In the genomic region with DNA sequence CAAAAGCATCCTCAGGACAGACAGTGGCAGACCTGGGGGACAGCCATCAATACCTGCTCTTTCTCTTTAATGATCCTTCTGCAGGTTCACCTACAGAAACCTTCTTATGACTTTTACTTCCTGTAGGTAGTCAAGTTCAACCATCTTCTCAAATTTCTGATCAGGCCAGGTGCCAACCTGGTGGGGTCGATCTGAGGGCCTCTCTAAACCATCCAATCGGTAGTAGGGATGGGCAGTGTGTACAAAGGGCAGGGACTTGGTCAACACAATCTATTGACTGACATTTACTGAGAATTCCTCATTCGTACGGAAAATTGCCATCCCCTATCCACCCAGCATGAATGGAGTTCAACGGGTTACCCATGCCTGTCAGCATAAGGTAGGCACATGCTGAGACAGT, we compare ENCODE assay signal across 19 mouse cellular contexts.
DNase-seq lines count a peak whose midpoint lies in the region; ATAC-seq and TF ChIP-seq lines count a peak whose summit lies in the region.
"Had no signal": no experiment of that assay in that cellular context is flagged by ENCODE, and none has a peak within 500 bp of the region (broad histone marks: within the 10 kb centered on the region; RNA-seq: fewer than 3 reads in every experiment).

No protein-coding gene starts in this region.

- H3K9me3 ChIP-seq in liver, embryonic 11.5 days (ENCODE audit: control insufficient read depth, low read length), result peaks cover 3% of the 10 kb centered on the region; the same call in 1 of the 2 replicates
- H3K9me3 ChIP-seq in CH12.LX (replicated peaks; ENCODE audit: low read length), result no peaks in the 10 kb centered on the region

- H3K4me2 ChIP-seq in liver, embryonic 11.5 days, result no peak overlapping the region
- no peak overlapping the region for H3K4me2 ChIP-seq in CH12.LX (ENCODE audit: insufficient read depth, low read depth, poor library complexity, severe bottlenecking)
- H3K4me2 ChIP-seq: heart, embryonic 13.5 days; midbrain, embryonic 11.5 days had no signal

- in situ Hi-C loops in CH12.LX (cut with MboI; ENCODE audit: low pct_ligation_motif_present, low pct_unique_long_range_greater_than_20kb, low sequenced_read_pairs), result no loop called here

- H3K4me1 ChIP-seq in liver, adult 2 months (ENCODE audit: control insufficient read depth, insufficient read depth, low read length), result no peaks in the 10 kb centered on the region
- H3K4me1 ChIP-seq in liver, embryonic 11.5 days (replicated peaks; ENCODE audit: control insufficient read depth, insufficient read depth, low read length), result no peaks in the 10 kb centered on the region
- no peaks in the 10 kb centered on the region for H3K4me1 ChIP-seq in CH12.LX (ENCODE audit: control insufficient read depth in 1 of 2, insufficient read depth in 2 of 2)
- H3K4me1 ChIP-seq: embryonic facial prominence, embryonic 10.5 days; heart, embryonic 13.5 days; hindbrain, embryonic 10.5 days had no signal

- no peak for TF ChIP-seq EP300 in CH12.LX (IDR thresholded peaks at IDR 0.05; ENCODE audit: low read length)

- dilution Hi-C loops in CH12.LX (cut with MboI; ENCODE audit: extremely low pct_ligation_motif_present, extremely low pct_unique_long_range_greater_than_20kb, low sequenced_read_pairs), result no loop called here

- TF ChIP-seq CTCF in liver, adult 2 months (IDR thresholded peaks at IDR 0.05; ENCODE audit: low read depth, low read length), result no peak
- no peak for TF ChIP-seq CTCF in CH12.LX (conservative IDR thresholded peaks at IDR 0.05 in 1 of 2, IDR thresholded peaks at IDR 0.05 in 1 of 2; ENCODE audit: low read depth in 2 of 2, low read length in 2 of 2)
- no peak for TF ChIP-seq CTCF in brain, embryonic 14.5 days (IDR thresholded peaks at IDR 0.05; ENCODE audit: borderline replicate concordance, extremely low read depth, insufficient read depth, insufficient read length)

- no peaks in the 10 kb centered on the region for H3K27me3 ChIP-seq in liver, adult 2 months (ENCODE audit: control insufficient read depth, insufficient read depth, low read length)
- no peaks in the 10 kb centered on the region for H3K27me3 ChIP-seq in liver, embryonic 11.5 days (replicated peaks; ENCODE audit: control insufficient read depth, insufficient read depth, low read length)
- no peaks in the 10 kb centered on the region for H3K27me3 ChIP-seq in CH12.LX (replicated peaks)
- H3K27me3 ChIP-seq: heart, embryonic 13.5 days had no signal

- H3K9ac ChIP-seq in liver, adult 2 months (ENCODE audit: low read depth, low read length), result no peak overlapping the region
- H3K9ac ChIP-seq in liver, embryonic 11.5 days (ENCODE audit: low read depth, low read length), result no peak overlapping the region
- H3K9ac ChIP-seq in CH12.LX (ENCODE audit: insufficient read depth, low read depth), result no peak overlapping the region
- H3K9ac ChIP-seq: heart, embryonic 13.5 days had no signal

- H3K79me2 ChIP-seq in liver, adult 2 months (ENCODE audit: control insufficient read depth, insufficient read depth, low read length), result no peaks in the 10 kb centered on the region
- H3K79me2 ChIP-seq in CH12.LX (replicated peaks; ENCODE audit: control insufficient read depth, extremely low read depth, insufficient read depth, poor library complexity, severe bottlenecking), result no peaks in the 10 kb centered on the region

- DNase-seq in liver, adult 2 months (ENCODE audit: extremely low read depth, low read depth, low spot score), result peak; percentile 33
- no peak for DNase-seq in liver, embryonic 11.5 days (ENCODE audit: low spot score)
- DNase-seq in CH12.LX (ENCODE audit: extremely low read depth), result peak; percentile 48
- DNase-seq in brain, embryonic 14.5 days (ENCODE audit: low read depth), result peak; percentile 28
- peak; percentile 10 for DNase-seq in large intestine, adult 2 months (ENCODE audit: low read depth, low spot score)
- DNase-seq in frontal cortex, postnatal 25 days (ENCODE audit: low spot score in 2 of 2), result no peak
- no peak for DNase-seq in ovary, adult 18-20 months (ENCODE audit: low spot score)
- DNase-seq: adrenal gland, adult 2 months; cerebellum, postnatal 14 days; kidney, postnatal 25 days; liver; lung, postnatal 10 days; right cerebral cortex, postnatal 4 days had no signal

- ATAC-seq in liver, embryonic 11.5 days (replicated peaks; ENCODE audit: low FRiP score), result no peak
- no peak for ATAC-seq in erythroid progenitor cell, adult 5-6 weeks (replicated peaks; ENCODE audit: low FRiP score, poor library complexity, severe bottlenecking)
- ATAC-seq: intestine, embryonic 16.5 days had no signal

- H3K4me3 ChIP-seq in liver, adult 2 months (ENCODE audit: insufficient read depth, low read depth, low read length), result no peak overlapping the region
- H3K4me3 ChIP-seq in liver, embryonic 11.5 days (ENCODE audit: low read depth, low read length), result no peak overlapping the region
- H3K4me3 ChIP-seq in CH12.LX (replicated peaks in 1 of 3; ENCODE audit: low read depth in 2 of 3, low read length in 2 of 3, poor library complexity in 1 of 3), result no peak overlapping the region
- H3K4me3 ChIP-seq: embryonic facial prominence, embryonic 10.5 days; heart, embryonic 13.5 days; hindbrain, embryonic 10.5 days had no signal

- no peak for TF ChIP-seq RAD21 in CH12.LX (IDR thresholded peaks at IDR 0.05; ENCODE audit: low read depth, low read length)

- WGBS in liver, adult 2 months, result 58% methylated on average over 5 of the region's 5 CpGs
- WGBS in liver, embryonic 11.5 days, result 66% methylated on average over 5 of the region's 5 CpGs
- WGBS in large intestine, adult 2 months, result 49% methylated on average over 5 of the region's 5 CpGs

- no peak overlapping the region for H3K27ac ChIP-seq in liver, adult 2 months (replicated peaks; ENCODE audit: insufficient read depth, low read depth, low read length)
- no peak overlapping the region for H3K27ac ChIP-seq in liver, embryonic 11.5 days (ENCODE audit: low read depth, low read length)
- no peak overlapping the region for H3K27ac ChIP-seq in CH12.LX (ENCODE audit: insufficient read depth, low read depth)
- H3K27ac ChIP-seq: embryonic facial prominence, embryonic 10.5 days; heart, embryonic 13.5 days; hindbrain, embryonic 10.5 days had no signal

- TF ChIP-seq POLR2A in liver, adult 2 months (IDR thresholded peaks at IDR 0.05; ENCODE audit: extremely low read depth, insufficient read depth, low read length), result no peak
- no peak for TF ChIP-seq POLR2A in CH12.LX (IDR thresholded peaks at IDR 0.05; ENCODE audit: low read depth, low read length)
- TF ChIP-seq POLR2A in brain, embryonic 14.5 days (IDR thresholded peaks at IDR 0.05; ENCODE audit: borderline replicate concordance, extremely low read depth, insufficient read depth, insufficient read length, poor library complexity, severe bottlenecking), result no peak

- no peaks in the 10 kb centered on the region for H3K36me3 ChIP-seq in liver, adult 2 months (ENCODE audit: control insufficient read depth, insufficient read depth, low read length)
- H3K36me3 ChIP-seq in liver, embryonic 11.5 days (ENCODE audit: control insufficient read depth, insufficient read depth, low read length), result no peaks in the 10 kb centered on the region
- no peaks in the 10 kb centered on the region for H3K36me3 ChIP-seq in CH12.LX (replicated peaks in 1 of 2; ENCODE audit: control insufficient read depth in 1 of 2, insufficient read depth in 1 of 2, low read length in 1 of 2)
- H3K36me3 ChIP-seq: embryonic facial prominence, embryonic 10.5 days; heart, embryonic 13.5 days; hindbrain, embryonic 10.5 days had no signal

TF ChIP-seq in CH12.LX, 34 proteins besides CTCF, POLR2A, EP300 and RAD21:
- TF ChIP-seq ZNF384 (IDR thresholded peaks at IDR 0.05; ENCODE audit: low read depth, low read length) (no peak), PAX5 (IDR thresholded peaks at IDR 0.05; ENCODE audit: low read length) (no peak), NRF1 (IDR thresholded peaks at IDR 0.05; ENCODE audit: low read depth, low read length) (no peak), TCF12 (IDR thresholded peaks at IDR 0.05; ENCODE audit: low read depth, low read length) (no peak)
TF ChIP-seq in CH12.LX: peak in this region for 0.

Comparison
In these comparisons a context has a peak if more than half of its experiments do, and no peak if none do; other contexts are left out.
1. DNase-seq: peak in liver, adult 2 months (single experiment), CH12.LX (single experiment), brain, embryonic 14.5 days (single experiment) and large intestine, adult 2 months (single experiment); none in liver, embryonic 11.5 days (single experiment), frontal cortex, postnatal 25 days (0 of 2) and ovary, adult 18-20 months (single experiment).